12 mouse cellular contexts compared by ENCODE assay signal in the genomic region with DNA sequence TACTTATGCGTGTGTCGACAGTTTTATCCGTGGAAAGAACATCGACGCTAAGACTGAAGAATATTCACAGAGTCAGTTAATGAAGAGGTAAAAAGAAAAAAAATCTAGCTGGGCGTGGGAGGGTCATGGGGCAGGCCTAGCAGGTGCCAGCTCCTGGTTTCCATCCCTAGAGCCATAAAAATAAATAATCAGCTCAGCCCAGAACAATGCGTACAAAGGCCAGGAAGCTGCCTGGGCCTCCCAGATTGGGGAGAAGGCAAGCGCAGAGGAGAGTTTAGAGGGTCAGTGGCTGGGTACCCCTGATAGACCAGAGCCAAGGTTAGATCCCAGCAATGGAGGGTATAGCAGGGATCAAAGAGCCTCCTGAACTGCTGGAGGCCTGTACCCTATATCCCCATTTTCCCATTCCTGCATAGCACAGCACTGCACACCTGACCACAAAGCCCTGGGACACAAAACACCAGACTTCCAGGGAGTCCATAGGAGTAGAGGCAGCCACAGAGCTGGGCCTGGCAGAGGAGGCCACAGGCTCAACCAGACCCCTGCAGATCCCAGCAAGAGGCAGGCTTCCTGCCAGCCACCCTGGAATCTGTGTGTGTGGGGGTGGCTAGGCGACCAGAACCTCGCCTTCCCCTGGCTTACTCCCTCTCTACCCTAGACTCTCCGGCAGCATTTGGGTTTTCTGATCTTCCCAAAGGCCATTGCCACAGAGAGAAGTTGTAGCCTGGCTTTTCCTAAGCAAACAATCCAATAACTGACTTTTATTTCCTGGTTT. TPM values are rescaled to one million over a fixed set of nuclear protein-coding genes. Genes with fewer than 3 reads are reported as not detected.
DNase-seq lines count a peak whose midpoint lies in the region; ATAC-seq and TF ChIP-seq lines count a peak whose summit lies in the region.
"Had no signal": no experiment of that assay in that cellular context is flagged by ENCODE, and none has a peak within 500 bp of the region (broad histone marks: within the 10 kb centered on the region; RNA-seq: fewer than 3 reads in every experiment).

No protein-coding gene starts in this region.

- no peak for TF ChIP-seq POLR2A in heart, adult 2 months (IDR thresholded peaks at IDR 0.05; ENCODE audit: insufficient read depth, low read depth, low read length)

- H3K27ac ChIP-seq in heart, adult 2 months: peak overlapping the region; percentile 45
- H3K27ac ChIP-seq in heart, embryonic 10.5 days: no peak overlapping the region
- peak overlapping the region; percentile 21; the same call in 1 of the 2 replicates for H3K27ac ChIP-seq in lung, embryonic 16.5 days (ENCODE audit: low read length)
- H3K27ac ChIP-seq in intestine, postnatal 0 days (ENCODE audit: low read depth, low read length): peak overlapping the region; percentile 99
- H3K27ac ChIP-seq: limb, embryonic 15.5 days had no signal

- H3K9me3 ChIP-seq in heart, embryonic 10.5 days: no peaks in the 10 kb centered on the region
- H3K9me3 ChIP-seq in lung, embryonic 16.5 days (ENCODE audit: control insufficient read depth, low read length): no peaks in the 10 kb centered on the region
- H3K9me3 ChIP-seq in intestine, postnatal 0 days (ENCODE audit: control insufficient read depth): no peaks in the 10 kb centered on the region
- H3K9me3 ChIP-seq: limb, embryonic 15.5 days had no signal

- no peak for ATAC-seq in lung, embryonic 16.5 days (ENCODE audit: low read depth)
- ATAC-seq in intestine, postnatal 0 days: peak; percentile 70
- ATAC-seq in megakaryocyte-erythroid progenitor cell, adult 5-6 weeks (replicated peaks; ENCODE audit: low FRiP score, low TSS enrichment, poor library complexity, severe bottlenecking): no peak
- ATAC-seq: activated CD4-positive, CD25-positive, alpha-beta regulatory T cell, adult 4 months had no signal

- 63% methylated on average over 11 of the region's 11 CpGs for WGBS in heart, adult 2 months
- WGBS in heart, embryonic 10.5 days: 71% methylated on average over 11 of the region's 11 CpGs
- 65% methylated on average over 11 of the region's 11 CpGs for WGBS in lung, embryonic 16.5 days
- 33% methylated on average over 11 of the region's 11 CpGs for whole genome bisulfite sequencing in intestine, postnatal 0 days

- no peak overlapping the region for H3K4me3 ChIP-seq in heart, adult 2 months
- H3K4me3 ChIP-seq in heart, embryonic 10.5 days: no peak overlapping the region
- no peak overlapping the region for H3K4me3 ChIP-seq in lung, embryonic 16.5 days (ENCODE audit: low read length)
- H3K4me3 ChIP-seq in intestine, postnatal 0 days (ENCODE audit: low read depth, low read length): peak overlapping the region; percentile 14; the same call in 1 of the 2 replicates
- H3K4me3 ChIP-seq: limb, embryonic 15.5 days; myocyte had no signal

- intact Hi-C loops in heart, adult 2 months (cut with DNase I): no loop called here

- peaks cover 2% of the 10 kb centered on the region; the same call in 1 of the 2 replicates for H3K4me1 ChIP-seq in heart, adult 2 months (ENCODE audit: control insufficient read depth, insufficient read depth, low read length)
- H3K4me1 ChIP-seq in heart, embryonic 10.5 days: peaks cover 28% of the 10 kb centered on the region
- H3K4me1 ChIP-seq in lung, embryonic 16.5 days (replicated peaks; ENCODE audit: control insufficient read depth, insufficient read depth, low read length): peaks cover 6% of the 10 kb centered on the region; the same call in 1 of the 2 replicates
- peaks cover 14% of the 10 kb centered on the region; the same call in 1 of the 2 replicates for H3K4me1 ChIP-seq in intestine, postnatal 0 days (replicated peaks; ENCODE audit: control insufficient read depth, insufficient read depth, low read length)

- H3K9ac ChIP-seq in heart, adult 2 months (ENCODE audit: low read depth, low read length): no peak overlapping the region
- no peak overlapping the region for H3K9ac ChIP-seq in lung, embryonic 16.5 days (ENCODE audit: low read length)
- H3K9ac ChIP-seq in intestine, postnatal 0 days (ENCODE audit: low read depth, low read length): peak overlapping the region; percentile 50
- H3K9ac ChIP-seq: limb, embryonic 15.5 days had no signal

- TF ChIP-seq CTCF in heart, adult 2 months (IDR thresholded peaks at IDR 0.05): no peak
- TF ChIP-seq CTCF in intestine, postnatal 0 days (IDR thresholded peaks at IDR 0.05; ENCODE audit: low read depth): no peak

- no peaks in the 10 kb centered on the region for H3K36me3 ChIP-seq in heart, adult 2 months (ENCODE audit: control insufficient read depth, insufficient read depth, low read length)
- no peaks in the 10 kb centered on the region for H3K36me3 ChIP-seq in heart, embryonic 10.5 days
- H3K36me3 ChIP-seq in lung, embryonic 16.5 days (ENCODE audit: control insufficient read depth, insufficient read depth, low read length): no peaks in the 10 kb centered on the region
- H3K36me3 ChIP-seq in intestine, postnatal 0 days (ENCODE audit: control insufficient read depth, insufficient read depth): 0 out of 2 replicates have a peak, but pooled peaks cover 7% of the 10 kb centered on the region
- H3K36me3 ChIP-seq: limb, embryonic 15.5 days had no signal

- H3K27me3 ChIP-seq in heart, adult 2 months (ENCODE audit: control insufficient read depth, insufficient read depth, low read length): peaks cover 7% of the 10 kb centered on the region
- peaks cover 44% of the 10 kb centered on the region for H3K27me3 ChIP-seq in heart, embryonic 10.5 days (ENCODE audit: insufficient read depth, poor library complexity, severe bottlenecking)
- H3K27me3 ChIP-seq in lung, embryonic 16.5 days (ENCODE audit: control insufficient read depth, insufficient read depth, low read depth, low read length): peaks cover 24% of the 10 kb centered on the region
- H3K27me3 ChIP-seq in intestine, postnatal 0 days (replicated peaks; ENCODE audit: control insufficient read depth, insufficient read depth, low read length): 0 out of 2 replicates have a peak, but pooled peaks cover 6% of the 10 kb centered on the region

- H3K79me2 ChIP-seq in heart, adult 2 months (replicated peaks; ENCODE audit: control insufficient read depth, insufficient read depth, low read length): no peaks in the 10 kb centered on the region

- peak in 1 of 2 experiments; percentile 18 for DNase-seq in heart, adult 2 months
- no peak for DNase-seq in heart, embryonic 10.5 days (ENCODE audit: low spot score)
- DNase-seq in lung, adult 18-20 months: no peak
- peak; percentile 63 to 67 for DNase-seq in kidney, postnatal 36 days
- no peak for DNase-seq in right cerebral cortex, adult 18-20 months

- no peak overlapping the region for H3K4me2 ChIP-seq in lung, embryonic 16.5 days (ENCODE audit: low read depth, low read length)
- peak overlapping the region; percentile 71 for H3K4me2 ChIP-seq in intestine, postnatal 0 days (replicated peaks; ENCODE audit: low read depth)
- H3K4me2 ChIP-seq: limb, embryonic 15.5 days had no signal

- no peak for TF ChIP-seq EP300 in heart, adult 2 months (IDR thresholded peaks at IDR 0.05; ENCODE audit: insufficient read depth, low read depth, low read length)

RNA-seq across cellular contexts. Expression of a gene that starts 3.2 kb away (rescaled TPM):
- total RNA-seq in heart, adult 2 months (2021): under 1 TPM; 0.50 to 0.55 TPM
- polyA plus RNA-seq in heart, adult 2 months (2012; rRNA removed): 1.00 TPM in 2 replicates
- polyA plus RNA-seq in heart, embryonic 10.5 days (2016; fragmentation: Nextera tagmentation; extraction: Ambion mirVana): 0.39 and 0.94 TPM in 2 replicates
- polyA plus RNA-seq in lung, embryonic 16.5 days (2015; fragmentation: Nextera tagmentation; extraction: Ambion mirVana): 1.1 and 1.9 TPM in 2 replicates
- 264 and 273 TPM in 2 replicates for polyA plus RNA-seq in intestine, postnatal 0 days (2015; fragmentation: Nextera tagmentation; extraction: Ambion mirVana)
- total RNA-seq in megakaryocyte-erythroid progenitor cell, adult 5-6 weeks (2014; fragmentation: Nextera tagmentation): not detected in 2 replicates
- not detected in 2 replicates for total RNA-seq in megakaryocyte-erythroid progenitor cell, adult 5-6 weeks (2017)
- total RNA-seq: MEL had no signal

Comparison
In these comparisons a context has a peak if more than half of its experiments do, and no peak if none do; other contexts are left out.
1. DNase-seq: peak in kidney, postnatal 36 days (2 of 2); none in heart, embryonic 10.5 days (single experiment), lung, adult 18-20 months (0 of 2) and right cerebral cortex, adult 18-20 months (single experiment).
2. RNA of a gene that starts 3.2 kb away (polyA plus RNA-seq): 264 to 273 TPM in intestine, postnatal 0 days; 1.1 to 1.9 TPM in lung, embryonic 16.5 days, 1.00 TPM in heart, adult 2 months and 0.39 to 0.94 TPM in heart, embryonic 10.5 days; every median in the first group is over 10 times any median in the second.